Mouse (Mus musculus) G1E-ER4 (cell line): ENCODE results near the gene Zbtb18. TPM values are rescaled to one million over a fixed set of nuclear protein-coding genes. Genes with fewer than 3 reads are reported as not detected.

Experiments
- GATA1 ChIP-seq: IDR thresholded peaks from one replicate; pipeline ENCODE4 v1.8.0; 2012; ENCODE audit warnings: low read length, inconsistent platforms
- polyA plus RNA-seq: library from polyadenylated mRNA; stranded (reverse); fragments of >175 nt; gene quantifications from 2 replicates; pipeline ENCODE4 v1.2.3, GENCODE M21; 2012

Gene Zbtb18
- polyA plus RNA-seq, 1 experiment = 9.7 TPM

DNA sequence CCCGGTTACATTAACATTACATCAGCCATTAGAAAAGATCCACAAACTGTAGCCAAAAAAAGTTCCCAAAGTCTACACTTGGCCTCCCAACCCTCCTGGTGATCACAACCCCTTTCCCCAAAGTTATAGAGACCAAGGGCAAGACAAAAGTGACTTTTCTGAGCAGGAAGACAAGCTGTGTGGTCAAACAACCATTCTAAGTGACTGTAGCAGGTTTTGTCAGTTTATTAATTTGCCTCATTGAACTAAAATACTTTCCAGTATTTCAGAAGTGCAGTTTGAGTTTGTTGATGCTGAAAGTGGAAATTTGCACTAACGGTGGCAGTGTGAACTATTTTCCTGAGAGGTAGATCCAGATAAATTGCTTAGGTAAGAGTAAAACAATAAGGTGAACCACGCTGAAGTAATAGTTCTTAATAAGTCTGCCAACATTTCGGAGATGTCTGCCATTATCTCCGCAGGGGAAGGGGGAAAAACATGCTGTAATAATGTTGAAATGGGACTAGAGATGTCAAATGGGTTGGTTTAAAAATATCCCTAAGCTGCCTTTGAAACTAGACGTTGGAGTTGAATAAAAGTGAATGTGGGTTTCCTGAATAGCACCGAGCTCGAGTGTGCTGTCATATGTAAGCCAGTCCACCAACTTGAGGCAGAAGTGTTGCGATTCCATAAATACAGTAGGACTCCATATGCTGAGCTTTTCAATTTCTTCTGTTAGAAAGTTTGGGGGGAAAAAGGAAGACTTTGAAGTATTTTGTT lies 1.8 kb downstream of the Zbtb18 start:
- no peak for TF ChIP-seq GATA1

DNA sequence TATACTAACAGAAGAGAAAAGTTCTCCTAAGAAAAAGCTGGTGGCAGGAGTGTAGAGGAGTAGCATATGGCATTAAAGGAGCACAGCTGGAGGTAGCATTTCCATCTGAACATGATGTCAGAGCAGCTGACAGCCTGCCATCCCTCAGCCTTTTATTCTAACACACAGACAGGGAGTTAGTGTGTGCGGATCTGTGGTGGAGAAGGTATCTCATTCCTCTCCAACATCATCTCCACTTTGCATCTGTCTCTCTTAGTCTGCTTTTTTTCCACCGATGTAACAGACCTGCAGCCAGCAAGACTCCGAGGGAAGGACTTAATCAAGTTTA lies 2.3 kb downstream of the Zbtb18 start:
- TF ChIP-seq GATA1 = no peak

DNA sequence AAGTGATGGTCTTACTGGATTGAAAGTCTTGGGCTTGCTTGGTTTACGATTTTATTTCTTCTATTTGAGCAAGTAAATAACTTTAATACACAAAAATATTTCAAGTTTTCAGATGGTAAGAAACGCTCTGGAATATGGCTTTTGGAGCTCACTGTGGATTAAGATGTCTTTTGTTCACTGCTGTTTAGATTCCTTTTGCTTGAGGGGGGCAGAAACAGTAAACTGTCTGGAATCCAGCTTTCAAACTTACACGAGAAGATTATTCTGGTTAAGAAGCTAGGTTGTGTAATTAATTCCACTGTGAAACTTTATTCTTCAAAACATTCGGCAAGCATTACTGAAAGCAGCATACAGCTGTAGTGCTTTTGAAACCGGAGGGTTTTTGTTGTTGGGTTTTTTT lies 2.8 kb downstream of the Zbtb18 start:
- TF ChIP-seq GATA1 = no peak

DNA sequence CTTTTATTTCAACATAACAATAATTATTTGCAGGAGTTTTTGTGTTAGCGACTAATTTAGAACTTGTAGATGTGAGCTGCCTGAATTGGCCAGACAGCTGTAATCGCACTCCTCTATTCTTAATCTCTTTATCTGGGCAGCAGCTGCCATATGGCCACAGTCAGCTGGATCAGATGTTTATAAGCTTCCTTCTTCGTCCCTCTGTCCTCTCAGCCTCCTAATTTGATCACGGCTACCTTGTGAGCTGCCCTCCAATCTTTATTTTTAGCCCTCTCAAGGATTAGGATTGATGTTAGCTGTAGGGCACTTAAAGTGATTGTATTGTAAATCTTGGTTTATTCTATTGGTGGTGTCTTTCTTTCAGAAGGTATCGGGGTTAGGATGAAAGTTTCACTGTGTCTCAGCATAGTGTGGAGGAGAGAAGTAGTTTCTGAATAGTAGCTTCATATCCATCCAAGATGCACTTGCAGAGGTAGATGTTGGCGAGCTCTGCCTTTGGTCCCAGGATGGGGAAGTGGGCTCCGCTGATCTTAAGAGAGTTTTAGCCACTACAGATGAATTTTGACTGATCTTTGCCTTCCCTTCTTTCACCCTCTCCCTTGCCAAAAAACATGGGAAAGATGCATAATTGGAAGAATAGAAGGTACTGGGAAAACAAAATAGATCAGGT lies 3.4 kb downstream of the Zbtb18 start:
- TF ChIP-seq GATA1 = peak; percentile 46

DNA sequence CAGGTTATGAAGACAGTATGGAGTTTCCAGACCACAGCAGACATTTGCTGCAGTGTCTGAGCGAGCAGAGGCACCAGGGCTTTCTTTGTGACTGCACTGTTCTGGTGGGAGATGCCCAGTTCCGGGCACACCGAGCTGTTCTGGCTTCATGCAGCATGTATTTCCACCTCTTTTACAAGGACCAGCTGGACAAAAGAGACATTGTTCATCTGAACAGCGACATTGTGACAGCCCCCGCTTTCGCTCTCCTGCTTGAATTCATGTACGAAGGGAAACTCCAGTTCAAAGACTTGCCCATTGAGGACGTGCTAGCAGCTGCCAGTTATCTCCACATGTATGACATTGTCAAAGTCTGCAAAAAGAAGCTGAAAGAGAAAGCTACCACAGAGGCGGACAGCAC lies 4.9 kb downstream of the Zbtb18 start:
- no peak for TF ChIP-seq GATA1

DNA sequence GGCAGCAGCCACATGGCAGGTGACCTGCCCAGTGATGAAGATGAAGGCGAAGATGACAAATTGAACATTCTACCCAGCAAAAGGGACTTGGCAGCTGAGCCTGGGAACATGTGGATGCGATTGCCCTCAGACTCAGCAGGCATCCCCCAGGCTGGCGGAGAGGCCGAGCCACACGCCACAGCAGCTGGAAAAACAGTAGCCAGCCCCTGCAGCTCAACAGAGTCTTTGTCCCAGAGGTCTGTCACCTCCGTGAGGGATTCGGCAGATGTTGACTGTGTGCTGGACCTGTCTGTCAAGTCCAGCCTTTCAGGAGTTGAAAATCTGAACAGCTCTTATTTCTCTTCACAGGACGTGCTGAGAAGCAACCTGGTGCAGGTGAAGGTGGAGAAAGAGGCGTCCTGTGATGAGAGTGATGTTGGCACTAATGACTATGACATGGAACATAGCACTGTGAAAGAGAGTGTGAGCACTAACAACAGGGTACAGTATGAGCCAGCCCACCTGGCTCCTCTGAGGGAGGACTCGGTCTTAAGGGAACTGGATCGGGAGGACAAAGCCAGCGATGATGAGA lies 5.5 kb downstream of the Zbtb18 start:
- TF ChIP-seq GATA1 = no peak

DNA sequence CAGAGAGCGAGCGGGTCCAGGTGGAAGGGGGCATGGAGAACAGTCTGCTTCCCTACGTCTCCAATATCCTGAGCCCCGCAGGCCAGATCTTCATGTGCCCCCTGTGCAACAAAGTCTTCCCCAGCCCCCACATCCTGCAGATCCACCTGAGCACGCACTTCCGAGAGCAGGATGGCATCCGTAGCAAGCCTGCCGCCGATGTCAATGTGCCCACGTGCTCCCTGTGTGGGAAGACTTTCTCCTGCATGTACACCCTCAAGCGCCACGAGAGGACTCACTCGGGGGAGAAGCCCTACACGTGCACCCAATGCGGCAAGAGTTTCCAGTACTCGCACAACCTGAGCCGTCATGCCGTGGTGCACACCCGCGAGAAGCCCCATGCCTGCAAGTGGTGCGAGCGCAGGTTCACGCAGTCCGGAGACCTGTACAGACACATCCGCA lies 6.0 kb downstream of the Zbtb18 start:
- no peak for TF ChIP-seq GATA1

DNA sequence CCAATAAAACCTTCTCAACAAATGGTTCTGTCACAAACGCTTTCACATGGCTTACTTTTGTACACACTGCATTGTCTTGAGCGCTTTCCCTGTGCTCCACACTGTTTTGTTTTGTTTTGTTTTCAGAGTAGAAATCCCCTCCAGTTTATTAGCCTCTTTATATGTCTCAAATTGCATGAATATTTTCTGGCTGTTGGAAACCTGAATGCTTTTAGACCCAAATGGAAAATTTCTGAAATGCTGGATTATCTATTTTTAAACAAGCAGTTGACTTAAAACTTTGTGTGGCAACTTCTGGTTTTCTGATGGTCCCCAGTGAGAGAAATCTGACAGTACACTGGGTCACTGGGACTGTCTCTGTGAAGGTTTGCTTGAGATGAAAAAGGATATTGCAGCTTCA lies 6.8 kb downstream of the Zbtb18 start:
- TF ChIP-seq GATA1 = no peak

DNA sequence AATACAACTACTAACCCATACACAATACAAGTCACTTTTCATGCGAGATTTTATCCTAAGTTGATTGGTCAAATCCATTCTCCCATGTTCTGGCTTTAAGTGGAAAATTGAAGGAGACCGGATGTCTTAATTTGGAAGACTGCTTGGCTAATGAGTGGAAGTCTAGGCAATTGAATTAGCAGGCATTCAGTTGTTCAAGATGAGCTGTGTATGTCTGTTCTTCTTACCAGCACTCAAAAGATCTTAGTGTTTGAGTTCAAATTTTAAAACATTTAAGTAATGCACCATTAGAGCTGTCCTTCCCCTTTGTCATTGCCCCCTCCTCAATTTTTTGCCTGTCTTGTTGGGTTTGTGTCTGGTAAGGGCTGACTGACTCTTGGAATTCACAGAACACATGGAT lies 8.9 kb downstream of the Zbtb18 start:
- TF ChIP-seq GATA1 = no peak

DNA sequence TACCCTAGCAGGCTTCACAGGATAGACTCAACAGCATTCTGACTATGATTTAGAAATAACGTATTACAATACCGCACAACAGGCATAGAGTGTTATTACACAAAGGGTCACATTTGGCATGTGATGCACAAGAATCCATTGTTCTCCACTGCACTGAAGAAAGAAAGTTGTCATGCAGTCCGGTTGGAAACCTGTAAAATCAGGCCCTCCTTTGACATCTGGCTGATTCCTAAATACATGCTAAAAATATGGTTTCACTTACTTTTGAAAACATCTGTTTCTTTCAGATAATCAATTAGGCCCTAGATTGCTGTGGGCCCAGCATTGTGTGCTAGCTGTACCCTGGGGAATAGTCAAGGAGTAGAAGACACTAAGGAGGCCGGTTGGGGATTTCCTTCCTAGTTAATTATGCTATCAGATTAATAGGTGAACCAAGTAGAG lies 9.9 kb downstream of the Zbtb18 start:
- TF ChIP-seq GATA1 = no peak

DNA sequence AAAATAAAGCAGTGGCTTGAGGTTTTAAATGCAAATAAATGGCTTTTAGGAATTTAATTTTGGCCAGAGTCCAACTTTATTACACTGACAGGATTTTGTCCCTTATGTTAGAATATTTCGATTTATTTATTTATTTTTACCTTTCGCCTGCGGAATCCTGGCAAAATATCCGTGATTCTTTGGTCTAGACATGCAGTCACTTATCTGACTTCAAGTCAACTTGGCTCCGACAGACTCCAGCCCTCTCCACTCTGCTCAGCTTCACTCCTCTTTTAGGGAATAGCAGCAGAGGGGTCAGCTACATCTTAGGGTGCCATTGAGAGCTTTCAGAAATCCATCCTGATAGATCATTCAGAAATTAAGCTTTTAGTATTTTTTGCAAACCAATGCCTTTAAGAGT lies 10.8 kb downstream of the Zbtb18 start:
- TF ChIP-seq GATA1 = no peak

DNA sequence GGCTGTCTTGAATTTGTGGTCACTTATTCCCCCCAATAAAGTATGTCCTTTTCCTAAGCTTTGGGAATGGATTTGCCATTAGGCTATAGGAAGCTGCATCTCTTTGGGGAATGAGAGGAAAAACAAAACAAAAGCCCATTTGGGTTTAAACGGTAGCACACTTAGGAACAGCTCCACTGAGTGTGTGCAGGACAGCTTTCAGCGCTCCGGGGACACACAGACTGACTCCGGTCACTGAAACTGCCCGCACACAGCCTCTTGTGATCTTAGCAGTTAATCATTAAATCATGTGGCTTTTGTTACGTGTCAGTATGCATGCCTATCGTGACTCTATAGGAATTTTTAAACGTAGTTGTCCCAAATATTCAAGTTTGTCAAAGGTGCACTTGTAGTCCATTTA lies 11.7 kb downstream of the Zbtb18 start:
- TF ChIP-seq GATA1 = no peak

DNA sequence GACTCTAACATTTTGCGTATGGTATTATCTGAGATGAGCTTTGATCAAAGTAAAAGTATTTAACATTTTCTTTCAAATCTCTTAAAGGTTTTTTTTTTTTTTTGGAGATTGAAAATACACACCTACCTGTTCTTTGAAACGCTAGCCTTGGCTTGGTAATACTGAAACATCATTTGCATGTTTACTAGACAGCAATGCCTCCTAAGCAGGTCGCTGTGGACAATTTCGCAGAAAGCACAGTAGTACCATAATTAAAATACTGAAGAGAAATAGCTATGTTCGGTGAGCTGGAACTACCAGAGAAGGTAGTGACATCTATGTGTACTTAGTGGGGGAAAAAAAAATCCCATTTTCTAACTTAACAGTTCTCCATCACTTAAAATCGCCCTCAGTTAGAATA lies 12.3 kb downstream of the Zbtb18 start:
- no peak for TF ChIP-seq GATA1

DNA sequence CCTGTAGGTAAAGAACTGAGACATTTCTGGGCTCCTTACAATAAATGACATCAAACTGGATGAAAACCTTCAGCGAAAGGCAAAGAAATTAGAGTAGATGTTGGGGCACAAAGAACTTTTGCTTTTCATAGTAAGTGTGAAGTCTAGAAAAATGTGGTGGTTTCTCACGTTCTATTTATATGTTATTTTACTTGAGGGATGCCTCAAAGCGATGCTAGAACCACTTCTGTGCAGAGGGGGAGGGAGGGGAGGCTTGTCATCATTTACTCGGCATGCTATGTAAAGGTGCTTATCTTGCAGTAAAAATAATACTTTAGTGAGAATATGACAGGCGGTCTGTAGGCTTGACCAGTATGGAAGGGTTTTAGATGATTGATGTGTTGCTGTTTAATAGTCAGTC lies 13.3 kb downstream of the Zbtb18 start:
- TF ChIP-seq GATA1 = no peak

DNA sequence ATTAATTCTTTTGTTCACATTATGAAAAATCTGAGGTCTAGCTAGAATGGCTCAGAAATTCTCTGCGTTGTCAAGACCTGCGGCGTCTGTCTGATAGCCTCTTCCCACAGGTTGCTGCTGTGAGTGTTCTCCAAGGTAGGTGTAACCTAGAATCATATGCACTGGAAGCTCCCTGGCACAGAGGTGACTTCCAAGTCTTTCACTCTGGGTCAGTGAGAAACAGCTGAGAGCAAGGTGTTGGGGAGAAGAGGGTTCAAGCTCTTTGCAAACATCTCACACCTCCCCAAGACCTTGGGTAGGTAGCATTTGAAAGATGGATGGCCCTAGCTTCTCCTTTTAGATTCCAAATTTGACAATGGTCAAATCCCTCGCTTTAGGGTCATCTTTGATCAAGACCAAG lies 14.1 kb downstream of the Zbtb18 start:
- TF ChIP-seq GATA1 = no peak

DNA sequence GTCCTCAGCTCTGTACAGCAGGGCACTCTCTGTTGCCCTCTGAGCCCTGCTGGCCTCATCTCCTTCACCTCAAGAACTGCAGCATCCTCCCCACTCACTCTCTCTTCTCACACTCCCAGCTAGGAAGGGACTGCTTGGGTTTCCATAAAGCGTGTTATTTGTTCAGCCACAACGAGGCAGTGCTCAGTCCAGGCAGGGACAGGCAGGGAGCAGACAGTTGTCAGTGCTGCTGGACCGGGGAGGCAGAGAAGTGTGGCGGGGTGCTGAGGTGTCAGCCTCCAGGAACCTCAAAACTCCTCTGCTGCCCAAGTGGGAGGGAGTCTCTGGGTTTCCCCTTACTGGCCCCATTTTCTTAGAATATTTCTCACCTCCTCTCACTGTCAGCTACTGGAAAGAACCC lies 14.6 kb downstream of the Zbtb18 start:
- TF ChIP-seq GATA1 = no peak

DNA sequence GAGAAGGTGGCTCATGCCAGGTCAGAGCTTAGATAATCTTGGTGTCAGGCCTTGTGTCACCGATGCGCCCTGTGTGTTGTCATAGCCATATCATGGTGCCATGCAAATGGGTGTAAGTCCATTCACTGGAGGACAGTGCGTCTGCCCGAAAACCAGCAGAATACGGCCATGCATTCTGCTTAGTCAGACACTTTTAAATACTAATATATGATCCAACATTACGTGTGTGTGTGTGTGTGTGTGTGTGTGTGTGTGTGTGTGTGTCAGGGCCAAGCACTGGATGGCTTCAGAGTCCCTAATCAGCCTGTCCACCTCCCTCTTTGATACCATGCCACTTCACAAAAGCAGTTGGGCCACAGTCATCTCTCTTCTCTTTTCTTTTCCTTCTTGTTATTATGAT lies 15.8 kb downstream of the Zbtb18 start:
- no peak for TF ChIP-seq GATA1
